In the genomic region with DNA sequence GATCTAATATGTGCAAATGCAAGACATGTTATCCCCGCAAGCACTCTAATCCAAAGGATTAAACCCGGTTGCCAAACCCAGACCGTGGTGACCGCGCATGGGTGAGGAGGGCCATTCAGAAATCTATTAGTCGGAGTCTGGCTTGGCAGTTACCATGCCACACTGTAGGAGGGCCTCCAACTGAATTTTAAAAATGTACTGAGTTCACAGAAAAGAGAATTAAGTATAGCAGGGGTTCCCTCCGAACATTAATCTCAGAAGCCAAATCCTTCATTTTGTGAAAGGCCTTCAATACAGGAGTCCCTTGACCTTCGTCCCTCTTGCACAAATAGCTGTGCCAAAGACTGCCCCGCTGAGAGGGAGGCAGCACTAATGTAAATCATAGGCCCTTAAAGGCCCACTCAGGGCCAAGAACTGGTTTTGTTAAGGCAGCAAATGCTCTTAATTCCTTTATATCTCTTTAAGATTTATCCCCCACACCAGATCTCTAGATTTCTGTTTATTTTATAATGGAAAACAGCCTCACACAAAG, we compare ENCODE assay signal across 22 mouse cellular contexts. TPM values are rescaled to one million over a fixed set of nuclear protein-coding genes. Genes with fewer than 3 reads are reported as not detected.
DNase-seq lines count a peak whose midpoint lies in the region; ATAC-seq and TF ChIP-seq lines count a peak whose summit lies in the region.
"Had no signal": no experiment of that assay in that cellular context is flagged by ENCODE, and none has a peak within 500 bp of the region (broad histone marks: within the 10 kb centered on the region; RNA-seq: fewer than 3 reads in every experiment).

No protein-coding gene starts in this region.

- peaks cover 28% of the 10 kb centered on the region for H3K27me3 ChIP-seq in forebrain, embryonic 13.5 days
- H3K27me3 ChIP-seq in forebrain, embryonic 15.5 days, result peaks cover 15% of the 10 kb centered on the region
- H3K27me3 ChIP-seq in kidney, adult 2 months (replicated peaks; ENCODE audit: control insufficient read depth, insufficient read depth, low read length), result no peaks in the 10 kb centered on the region
- H3K27me3 ChIP-seq in midbrain, embryonic 14.5 days (ENCODE audit: control insufficient read depth, insufficient read depth, low read length), result peaks cover 12% of the 10 kb centered on the region; the same call in 1 of the 2 replicates
- H3K27me3 ChIP-seq in midbrain, embryonic 16.5 days (ENCODE audit: control insufficient read depth, insufficient read depth, low read depth, low read length), result peaks cover 6% of the 10 kb centered on the region

- peaks cover 2% of the 10 kb centered on the region for H3K4me1 ChIP-seq in forebrain, embryonic 13.5 days
- peaks cover 3% of the 10 kb centered on the region; the same call in 1 of the 2 replicates for H3K4me1 ChIP-seq in forebrain, embryonic 15.5 days
- H3K4me1 ChIP-seq in kidney, adult 2 months (ENCODE audit: control insufficient read depth, insufficient read depth, low read length), result no peaks in the 10 kb centered on the region
- 0 out of 2 replicates have a peak, but pooled peaks cover 1% of the 10 kb centered on the region for H3K4me1 ChIP-seq in midbrain, embryonic 14.5 days (ENCODE audit: control insufficient read depth, insufficient read depth, low read length)
- peaks cover 1% of the 10 kb centered on the region for H3K4me1 ChIP-seq in midbrain, embryonic 16.5 days (ENCODE audit: control insufficient read depth, insufficient read depth, low read length)

- no peak for TF ChIP-seq POLR2A in kidney, adult 2 months (IDR thresholded peaks at IDR 0.05; ENCODE audit: low read depth, low read length)

- 59% methylated on average over 9 of the region's 9 CpGs for WGBS in forebrain, embryonic 13.5 days
- WGBS in forebrain, embryonic 15.5 days, result 56% methylated on average over 9 of the region's 9 CpGs
- 61% methylated on average over 9 of the region's 9 CpGs for WGBS in kidney, adult 2 months
- 34% methylated on average over 9 of the region's 9 CpGs for WGBS in midbrain, embryonic 14.5 days
- WGBS in midbrain, embryonic 16.5 days, result 29% methylated on average over 9 of the region's 9 CpGs

- H3K9ac ChIP-seq in forebrain, embryonic 13.5 days, result no peak overlapping the region
- H3K9ac ChIP-seq in forebrain, embryonic 15.5 days (replicated peaks), result no peak overlapping the region
- H3K9ac ChIP-seq in midbrain, embryonic 14.5 days (replicated peaks; ENCODE audit: low read length), result no peak overlapping the region
- H3K9ac ChIP-seq in midbrain, embryonic 16.5 days (ENCODE audit: low read depth, low read length), result no peak overlapping the region
- H3K9ac ChIP-seq: heart, embryonic 15.5 days; limb, embryonic 12.5 days; neural tube, embryonic 15.5 days had no signal

- no peak overlapping the region for H3K4me2 ChIP-seq in forebrain, embryonic 13.5 days
- no peak overlapping the region for H3K4me2 ChIP-seq in forebrain, embryonic 15.5 days (replicated peaks)
- no peak overlapping the region for H3K4me2 ChIP-seq in midbrain, embryonic 14.5 days (ENCODE audit: low read length)
- H3K4me2 ChIP-seq in midbrain, embryonic 16.5 days (ENCODE audit: low read length), result no peak overlapping the region
- H3K4me2 ChIP-seq: heart, embryonic 15.5 days; limb, embryonic 12.5 days; neural tube, embryonic 15.5 days had no signal

- H3K27ac ChIP-seq in forebrain, embryonic 13.5 days, result no peak overlapping the region
- no peak overlapping the region for H3K27ac ChIP-seq in forebrain, embryonic 15.5 days (replicated peaks)
- no peak overlapping the region for H3K27ac ChIP-seq in kidney, adult 2 months (ENCODE audit: insufficient read depth, low read depth, low read length)
- no peak overlapping the region for H3K27ac ChIP-seq in midbrain, embryonic 14.5 days (replicated peaks; ENCODE audit: low read depth, low read length)
- no peak overlapping the region for H3K27ac ChIP-seq in midbrain, embryonic 16.5 days (ENCODE audit: low read length)
- H3K27ac ChIP-seq: heart, adult 2 months; heart, embryonic 15.5 days; layer of hippocampus, adult 2 months; left cerebral cortex, adult 2 months; limb, embryonic 12.5 days; neural tube, embryonic 15.5 days had no signal

- H3K9me3 ChIP-seq in forebrain, embryonic 13.5 days (replicated peaks), result no peaks in the 10 kb centered on the region
- no peaks in the 10 kb centered on the region for H3K9me3 ChIP-seq in forebrain, embryonic 15.5 days
- H3K9me3 ChIP-seq in midbrain, embryonic 14.5 days (ENCODE audit: control insufficient read depth, low read length), result no peaks in the 10 kb centered on the region
- no peaks in the 10 kb centered on the region for H3K9me3 ChIP-seq in midbrain, embryonic 16.5 days (replicated peaks; ENCODE audit: control insufficient read depth, low read length, poor library complexity, severe bottlenecking)
- H3K9me3 ChIP-seq: heart, embryonic 15.5 days; limb, embryonic 12.5 days; megakaryocyte, embryonic 14.5 days; neural tube, embryonic 15.5 days had no signal

- no peak for TF ChIP-seq CTCF in kidney, adult 2 months (conservative IDR thresholded peaks at IDR 0.05; ENCODE audit: insufficient read depth, insufficient read length, low read depth, low read length)

- peak; percentile 53 for DNase-seq in kidney, adult 2 months
- no peak for DNase-seq in kidney, postnatal 10 days
- peak; percentile 46 for DNase-seq in midbrain, embryonic 14.5 days
- DNase-seq in mesoderm, embryonic 11.5 days (ENCODE audit: low read depth, low spot score), result peak; percentile 41
- DNase-seq: cerebellum, postnatal 14 days; gastrocnemius, postnatal 14 days; heart, adult 2 months; lung, postnatal 14 days; retina, postnatal 1 day; right cerebral cortex, postnatal 4 days; thymus, postnatal 36 days had no signal

- no peaks in the 10 kb centered on the region for H3K36me3 ChIP-seq in forebrain, embryonic 13.5 days (ENCODE audit: poor library complexity, severe bottlenecking)
- H3K36me3 ChIP-seq in forebrain, embryonic 15.5 days, result no peaks in the 10 kb centered on the region
- no peaks in the 10 kb centered on the region for H3K36me3 ChIP-seq in kidney, adult 2 months (ENCODE audit: control insufficient read depth, insufficient read depth, low read length)
- no peaks in the 10 kb centered on the region for H3K36me3 ChIP-seq in midbrain, embryonic 14.5 days (ENCODE audit: control insufficient read depth, insufficient read depth, low read length)
- no peaks in the 10 kb centered on the region for H3K36me3 ChIP-seq in midbrain, embryonic 16.5 days (ENCODE audit: control insufficient read depth, insufficient read depth, low read length)
- H3K36me3 ChIP-seq: heart, embryonic 15.5 days; limb, embryonic 12.5 days; neural tube, embryonic 15.5 days had no signal

- H3K4me3 ChIP-seq in forebrain, embryonic 13.5 days, result no peak overlapping the region
- H3K4me3 ChIP-seq in forebrain, embryonic 15.5 days, result no peak overlapping the region
- no peak overlapping the region for H3K4me3 ChIP-seq in kidney, adult 2 months (ENCODE audit: insufficient read depth, low read depth, low read length)
- H3K4me3 ChIP-seq in midbrain, embryonic 14.5 days (replicated peaks; ENCODE audit: low read depth, low read length), result no peak overlapping the region
- H3K4me3 ChIP-seq in midbrain, embryonic 16.5 days (ENCODE audit: low read depth, low read length), result no peak overlapping the region
- H3K4me3 ChIP-seq: heart, adult 2 months; heart, embryonic 15.5 days; layer of hippocampus, adult 2 months; left cerebral cortex, adult 2 months; limb, embryonic 12.5 days; megakaryocyte, embryonic 14.5 days; myocyte; neural tube, embryonic 15.5 days had no signal

- 0 out of 2 replicates have a peak, but pooled peaks have one; percentile 10 for ATAC-seq in forebrain, embryonic 13.5 days
- ATAC-seq in forebrain, embryonic 15.5 days (replicated peaks), result no peak
- no peak for ATAC-seq in midbrain, embryonic 14.5 days (ENCODE audit: low FRiP score, low TSS enrichment)
- ATAC-seq in midbrain, embryonic 16.5 days, result no peak
- ATAC-seq: intestine, embryonic 16.5 days had no signal

RNA-seq across cellular contexts. Expression of gene Rbm47, which starts 16.4 kb away (rescaled TPM):
- 2.6 and 3.9 TPM in 2 replicates for polyA plus RNA-seq in forebrain, embryonic 13.5 days (2015; fragmentation: Nextera tagmentation; extraction: Ambion mirVana)
- polyA plus RNA-seq in forebrain, embryonic 15.5 days (2015; fragmentation: Nextera tagmentation; extraction: Ambion mirVana), result 2.7 and 5.1 TPM in 2 replicates
- 156 and 171 TPM in 2 replicates for polyA plus RNA-seq in kidney, adult 2 months (2012; rRNA removed)
- 0.30 and 1.0 TPM in 2 replicates for polyA plus RNA-seq in midbrain, embryonic 14.5 days (2014; fragmentation: Nextera tagmentation; extraction: Ambion mirVana)
- polyA plus RNA-seq in midbrain, embryonic 16.5 days (2015; fragmentation: Nextera tagmentation; extraction: Ambion mirVana), result 1.9 and 3.3 TPM in 2 replicates

Comparison
In these comparisons a context has a peak if more than half of its experiments do, and no peak if none do; other contexts are left out.
1. RNA of gene Rbm47, which starts 16.4 kb away (polyA plus RNA-seq): 156 to 171 TPM in kidney, adult 2 months; 2.7 to 5.1 TPM in forebrain, embryonic 15.5 days, 2.6 to 3.9 TPM in forebrain, embryonic 13.5 days, 1.9 to 3.3 TPM in midbrain, embryonic 16.5 days and 0.30 to 1.0 TPM in midbrain, embryonic 14.5 days; every median in the first group is over 10 times any median in the second.